In the genomic region with DNA sequence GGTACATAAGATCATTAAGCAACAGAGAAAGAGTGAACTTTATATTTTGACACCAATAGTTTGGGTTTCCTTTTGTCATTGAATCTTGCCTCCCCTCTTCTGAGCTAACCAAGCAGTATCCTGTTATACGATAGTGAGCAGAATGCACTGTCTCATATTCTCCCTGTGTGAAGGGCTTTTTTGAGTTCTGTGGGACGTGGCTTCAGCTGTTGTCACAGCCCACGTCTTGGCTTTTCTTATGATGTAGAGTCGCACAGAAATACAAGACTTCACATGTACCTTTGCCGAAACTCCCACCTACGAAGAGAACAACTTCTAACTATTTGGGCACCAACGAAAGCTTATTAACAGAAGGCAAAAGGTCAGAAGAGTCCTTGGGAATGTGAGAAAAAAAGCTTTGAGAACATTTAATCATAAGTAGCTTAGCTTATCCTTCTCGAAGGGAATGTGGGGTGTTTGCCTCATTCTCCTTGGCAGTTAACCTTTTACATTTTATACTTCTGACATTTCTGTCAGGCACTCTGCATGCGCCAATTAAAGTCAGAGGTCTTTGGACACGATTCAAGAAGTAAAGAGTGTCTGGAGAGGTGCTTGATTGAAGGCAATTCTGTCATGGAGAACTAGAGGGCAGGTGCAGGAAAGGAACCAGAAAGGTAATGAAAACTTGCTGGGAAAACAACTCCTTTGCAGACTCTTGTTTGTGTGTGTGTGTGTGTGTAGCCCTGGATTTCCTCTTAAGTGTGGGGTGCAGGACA, we compare ENCODE assay signal across 14 mouse cellular contexts. TPM values are rescaled to one million over a fixed set of nuclear protein-coding genes. Genes with fewer than 3 reads are reported as not detected.
A peak's percentile ranks its signal among the peaks of the same experiment; 100 is the strongest.
DNase-seq lines count a peak whose midpoint lies in the region; ATAC-seq lines count a peak whose summit lies in the region.
"Had no signal": no experiment of that assay in that cellular context is flagged by ENCODE, and none has a peak within 500 bp of the region (broad histone marks: within the 10 kb centered on the region; RNA-seq: fewer than 3 reads in every experiment).

No protein-coding gene starts in this region.

- intact Hi-C loops in heart, postnatal 36 days (cut with DNase I) = no loop called here
- intact Hi-C loops in left cerebral cortex, postnatal 4 days (cut with DNase I) = no loop called here

- ATAC-seq in hindbrain, embryonic 14.5 days (ENCODE audit: low FRiP score) = no peak

- no peak overlapping the region for H3K4me3 ChIP-seq in hindbrain, embryonic 14.5 days (replicated peaks; ENCODE audit: low read length)
- H3K4me3 ChIP-seq: hindbrain, embryonic 12.5 days; limb, embryonic 12.5 days; neural tube, embryonic 13.5 days had no signal

- no peak overlapping the region for H3K9ac ChIP-seq in hindbrain, embryonic 14.5 days
- H3K9ac ChIP-seq: forebrain, postnatal 0 days; hindbrain, embryonic 12.5 days; limb, embryonic 12.5 days; neural tube, embryonic 13.5 days had no signal

- WGBS in hindbrain, embryonic 14.5 days = 82% methylated on average over 10 of the region's 10 CpGs

- peak; percentile 86 for DNase-seq in heart, adult 11 months
- DNase-seq in heart, postnatal 36 days = no peak
- DNase-seq in left cerebral cortex, adult 11 months (ENCODE audit: low spot score) = peak; percentile 37
- DNase-seq in left cerebral cortex, postnatal 4 days = no peak
- peak; percentile 30 to 69 for DNase-seq in frontal cortex, postnatal 36 days (ENCODE audit: low spot score in 2 of 2)
- peak; percentile 69 for DNase-seq in lung, postnatal 36 days
- DNase-seq in adrenal gland, postnatal 14 days = no peak
- DNase-seq in hindbrain, embryonic 14.5 days (ENCODE audit: low spot score) = no peak
- DNase-seq: forebrain, postnatal 0 days had no signal

- H3K27me3 ChIP-seq in hindbrain, embryonic 14.5 days (ENCODE audit: control insufficient read depth, insufficient read depth, low read length) = no peaks in the 10 kb centered on the region
- H3K27me3 ChIP-seq: hindbrain, embryonic 12.5 days; limb, embryonic 12.5 days; neural tube, embryonic 13.5 days had no signal

- H3K27ac ChIP-seq in hindbrain, embryonic 14.5 days = no peak overlapping the region
- H3K27ac ChIP-seq: hindbrain, embryonic 12.5 days; limb, embryonic 12.5 days; neural tube, embryonic 13.5 days had no signal

- no peaks in the 10 kb centered on the region for H3K36me3 ChIP-seq in hindbrain, embryonic 14.5 days (replicated peaks; ENCODE audit: control insufficient read depth, insufficient read depth)
- H3K36me3 ChIP-seq: G1E; hindbrain, embryonic 12.5 days; limb, embryonic 12.5 days; neural tube, embryonic 13.5 days had no signal

- H3K9me3 ChIP-seq in hindbrain, embryonic 14.5 days (ENCODE audit: control insufficient read depth, low read length) = no peaks in the 10 kb centered on the region
- H3K9me3 ChIP-seq: G1E; hindbrain, embryonic 12.5 days; neural tube, embryonic 13.5 days had no signal

- no peak overlapping the region for H3K4me2 ChIP-seq in hindbrain, embryonic 14.5 days (replicated peaks)
- H3K4me2 ChIP-seq: hindbrain, embryonic 12.5 days; limb, embryonic 12.5 days; neural tube, embryonic 13.5 days had no signal

- no peaks in the 10 kb centered on the region for H3K4me1 ChIP-seq in hindbrain, embryonic 14.5 days (replicated peaks; ENCODE audit: control insufficient read depth, insufficient read depth, low read length)
- H3K4me1 ChIP-seq: hindbrain, embryonic 12.5 days; limb, embryonic 12.5 days; neural tube, embryonic 13.5 days had no signal

RNA-seq across cellular contexts. Expression of a gene that starts 27.1 kb away (rescaled TPM):
- total RNA-seq in heart, postnatal 36 days (2021) = not detected
- not detected for total RNA-seq in left cerebral cortex, postnatal 4 days (2021)
- not detected in 2 replicates for total RNA-seq in adrenal gland, postnatal 14 days (2021)
- polyA plus RNA-seq in hindbrain, embryonic 14.5 days (2014; fragmentation: Nextera tagmentation; extraction: Ambion mirVana) = not detected in 2 replicates
- total RNA-seq: forebrain, postnatal 0 days; G1E had no signal
- polyA plus RNA-seq: forebrain, postnatal 0 days; G1E; hindbrain, embryonic 12.5 days; limb, embryonic 12.5 days; neural tube, embryonic 13.5 days; stomach, embryonic 16.5 days had no signal

RNA-seq across cellular contexts. Expression of a gene that starts 27.8 kb away (rescaled TPM):
- total RNA-seq in heart, postnatal 36 days (2021) = 10 to 100 TPM; 47.0 to 64.1 TPM
- total RNA-seq in left cerebral cortex, postnatal 4 days (2021) = 10 to 100 TPM; 11.7 to 13.0 TPM
- 61.6 and 77.5 TPM in 2 replicates for total RNA-seq in adrenal gland, postnatal 14 days (2021)
- polyA plus RNA-seq in hindbrain, embryonic 14.5 days (2014; fragmentation: Nextera tagmentation; extraction: Ambion mirVana) = 9.5 and 11.2 TPM in 2 replicates
- polyA plus RNA-seq: G1E had no signal

Comparison
In these comparisons a context has a peak if more than half of its experiments do, and no peak if none do; other contexts are left out.
1. DNase-seq: peak in heart, adult 11 months (single experiment), left cerebral cortex, adult 11 months (single experiment), frontal cortex, postnatal 36 days (2 of 2) and lung, postnatal 36 days (single experiment); none in heart, postnatal 36 days (0 of 2), left cerebral cortex, postnatal 4 days (single experiment), adrenal gland, postnatal 14 days (single experiment) and hindbrain, embryonic 14.5 days (single experiment).